Comparison of ENCODE assay signal across 8 mouse cellular contexts in the genomic region with DNA sequence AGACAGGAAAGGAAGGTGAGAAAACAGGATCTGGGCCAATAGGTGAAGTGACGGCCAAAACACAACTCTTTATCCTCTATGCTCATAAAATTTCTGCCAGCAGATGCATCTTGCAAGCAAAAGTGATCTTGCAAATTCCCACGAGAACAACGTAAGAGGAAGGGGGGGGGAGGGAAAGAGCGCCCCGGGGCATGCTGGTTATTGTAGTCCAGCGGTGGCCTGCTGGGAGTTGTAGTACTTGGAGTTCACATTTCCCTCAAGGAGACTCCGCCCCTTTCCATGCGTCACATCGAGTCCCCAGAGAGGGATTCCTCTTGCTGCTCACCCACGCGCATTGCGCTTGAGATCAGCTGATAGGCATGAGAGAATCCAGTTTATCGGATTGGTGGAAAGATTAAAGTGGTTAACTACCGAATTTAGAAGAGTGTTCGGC. TPM values are rescaled to one million over a fixed set of nuclear protein-coding genes. Genes with fewer than 3 reads are reported as not detected.
DNase-seq lines count a peak whose midpoint lies in the region; ATAC-seq and TF ChIP-seq lines count a peak whose summit lies in the region.

No protein-coding gene starts in this region.

- peak overlapping the region; percentile 58; the same call in 1 of the 2 replicates for H3K9ac ChIP-seq in hindbrain, embryonic 13.5 days

- peaks cover 41% of the 10 kb centered on the region for H3K4me1 ChIP-seq in hindbrain, embryonic 13.5 days (replicated peaks)

- TF ChIP-seq CTCF in Patski (IDR thresholded peaks at IDR 0.05) = no peak

- peak overlapping the region; percentile 51 for H3K4me2 ChIP-seq in hindbrain, embryonic 13.5 days

- WGBS in hindbrain, embryonic 13.5 days = under 1% methylated on average over 15 of the region's 15 CpGs

- H3K27me3 ChIP-seq in Patski = no peaks in the 10 kb centered on the region
- no peaks in the 10 kb centered on the region for H3K27me3 ChIP-seq in hindbrain, embryonic 13.5 days

- H3K9me3 ChIP-seq in hindbrain, embryonic 13.5 days = no peaks in the 10 kb centered on the region

- POLR2A ChIA-PET in Patski (lab: Charles Lee) = interaction anchor here (0.7 kb wide), 1 partner anchor 76 kb away, joined by 7 read pairs; no protein-coding TSS in a partner anchor

- no peaks in the 10 kb centered on the region for H3K36me3 ChIP-seq in hindbrain, embryonic 13.5 days

- in situ Hi-C loops in Patski (cut with MboI; ENCODE audit: low pct_unique_long_range_greater_than_20kb) = no loop called here

- DNase-seq in Patski (ENCODE audit: low read depth, low spot score) = peak; percentile 95
- DNase-seq in cerebellum, postnatal 14 days = peak; percentile 98 to 99
- DNase-seq in frontal cortex, postnatal 14 days (ENCODE audit: low spot score in 2 of 2) = peak; percentile 95 to 97
- peak; percentile 81 to 83 for DNase-seq in layer of hippocampus, postnatal 25 days (ENCODE audit: extremely low spot score in 1 of 2, low spot score in 1 of 2)
- peak; percentile 98 for DNase-seq in lung, postnatal 25 days (ENCODE audit: low spot score)
- peak; percentile 100 for DNase-seq in retina, embryonic 14.5 days (ENCODE audit: low spot score)
- DNase-seq in thymus, postnatal 4 days = peak; percentile 96

- H3K27ac ChIP-seq in hindbrain, embryonic 13.5 days = peak overlapping the region; percentile 85

- CTCF ChIA-PET in Patski (lab: Charles Lee) = no interaction called here

- no peak for ATAC-seq in Patski
- peak; percentile 56 for ATAC-seq in hindbrain, embryonic 13.5 days (ENCODE audit: low FRiP score)

- peak overlapping the region; percentile 29 for H3K4me3 ChIP-seq in hindbrain, embryonic 13.5 days

RNA-seq across cellular contexts. Expression of a gene that starts 2.5 kb away (rescaled TPM):
- polyA plus RNA-seq in Patski (2021) = 180 TPM
- polyA plus RNA-seq in hindbrain, embryonic 13.5 days (2015; fragmentation: Nextera tagmentation; extraction: Ambion mirVana) = 310 and 311 TPM in 2 replicates
- 100 to 1,000 TPM; 213 to 235 TPM for total RNA-seq in layer of hippocampus, postnatal 25 days (2021)

RNA-seq across cellular contexts. Expression of a gene that starts 26.9 kb away (rescaled TPM):
- 0.95 TPM for polyA plus RNA-seq in Patski (2021)
- 10.0 and 11.0 TPM in 2 replicates for polyA plus RNA-seq in hindbrain, embryonic 13.5 days (2015; fragmentation: Nextera tagmentation; extraction: Ambion mirVana)
- total RNA-seq in layer of hippocampus, postnatal 25 days (2021) = 10 to 100 TPM; 51.0 to 51.3 TPM

RNA-seq across cellular contexts. Expression of a gene that starts 54.4 kb away (rescaled TPM):
- polyA plus RNA-seq in Patski (2021) = 129 TPM
- 0.60 and 0.88 TPM in 2 replicates for polyA plus RNA-seq in hindbrain, embryonic 13.5 days (2015; fragmentation: Nextera tagmentation; extraction: Ambion mirVana)
- 10 to 100 TPM; 32.4 to 32.8 TPM for total RNA-seq in layer of hippocampus, postnatal 25 days (2021)

RNA-seq across cellular contexts. Expression of a gene that starts 55.3 kb away (rescaled TPM):
- polyA plus RNA-seq in Patski (2021) = 36.1 TPM
- polyA plus RNA-seq in hindbrain, embryonic 13.5 days (2015; fragmentation: Nextera tagmentation; extraction: Ambion mirVana) = 30.8 and 33.5 TPM in 2 replicates
- total RNA-seq in layer of hippocampus, postnatal 25 days (2021) = 10 to 100 TPM; 57.3 to 60.3 TPM

Comparison
In these comparisons a context has a peak if more than half of its experiments do, and no peak if none do; other contexts are left out.
1. RNA of a gene that starts 54.4 kb away (polyA plus RNA-seq): 129 TPM in Patski (single experiment); 0.60 to 0.88 TPM in hindbrain, embryonic 13.5 days; every median in the first group is over 10 times any median in the second.
2. Peak in every context shown above with its lines, with median percentiles within 50 percentile points of each other: DNase-seq.